Mouse (Mus musculus) testis, postnatal 14 days (tissue): ENCODE data around the gene Gadd45g.

Experiments used
- DNase-seq: peaks from one replicate; pipeline ENCODE4 v3.0.0; 2021; ENCODE audit warnings: low spot score

Gadd45g gene

GRCm38 (mm10) chr13:51853301-51854243 lies 7.1 kb downstream of the Gadd45g start:
- peak; percentile 52 for DNase-seq

GRCm38 (mm10) chr13:51855584-51855983 lies 9.1 kb downstream of the Gadd45g start:
- DNase-seq = no peak

GRCm38 (mm10) chr13:51857156-51857555 lies 10.7 kb downstream of the Gadd45g start:
- DNase-seq = no peak

GRCm38 (mm10) chr13:51858475-51858874 lies 12.0 kb downstream of the Gadd45g start:
- DNase-seq = no peak

- DNase-seq = no peak
These were observed 12.7 kb downstream of the Gadd45g start for GRCm38 (mm10) chr13:51859174-51859573.

GRCm38 (mm10) chr13:51859798-51860197 lies 13.3 kb downstream of the Gadd45g start:
- DNase-seq = no peak

- DNase-seq = no peak
These were observed 16.3 kb downstream of the Gadd45g start for GRCm38 (mm10) chr13:51862750-51863149.

- DNase-seq = peak; percentile 43
These were observed 19.7 kb downstream of the Gadd45g start for GRCm38 (mm10) chr13:51866151-51866659.

- peak; percentile 80 for DNase-seq
These were observed 22.1 kb downstream of the Gadd45g start for GRCm38 (mm10) chr13:51868491-51869128.

GRCm38 (mm10) chr13:51869129-51869491 lies 22.6 kb downstream of the Gadd45g start:
- DNase-seq = no peak

- DNase-seq = no peak
These were observed 24.7 kb downstream of the Gadd45g start for GRCm38 (mm10) chr13:51871148-51871547.

GRCm38 (mm10) chr13:51872252-51872962 lies 25.9 kb downstream of the Gadd45g start:
- no peak for DNase-seq

- no peak for DNase-seq
These were observed 26.6 kb downstream of the Gadd45g start for GRCm38 (mm10) chr13:51872963-51873514.

- DNase-seq = no peak
These were observed 27.3 kb downstream of the Gadd45g start for GRCm38 (mm10) chr13:51873786-51874185.

GRCm38 (mm10) chr13:51876131-51876530 lies 29.7 kb downstream of the Gadd45g start:
- no peak for DNase-seq

- no peak for DNase-seq
These were observed 32.3 kb downstream of the Gadd45g start for GRCm38 (mm10) chr13:51878806-51879205.

GRCm38 (mm10) chr13:51879571-51879970 lies 33.1 kb downstream of the Gadd45g start:
- DNase-seq = no peak

GRCm38 (mm10) chr13:51880019-51880418 lies 33.5 kb downstream of the Gadd45g start:
- DNase-seq = no peak

GRCm38 (mm10) chr13:51881271-51882128 lies 35.0 kb downstream of the Gadd45g start:
- DNase-seq = no peak

- no peak for DNase-seq
These were observed 35.7 kb downstream of the Gadd45g start for GRCm38 (mm10) chr13:51882218-51882617.

GRCm38 (mm10) chr13:51884250-51884649 lies 37.8 kb downstream of the Gadd45g start:
- no peak for DNase-seq
